Mouse (Mus musculus): ENCODE measurements around the gene C1qb. TPM values are rescaled to one million over a fixed set of nuclear protein-coding genes. Genes with fewer than 3 reads are reported as not detected.

The C1qb gene
- polyA plus RNA-seq, 1 experiment from 2014 or later = 43.1 TPM

DNA sequence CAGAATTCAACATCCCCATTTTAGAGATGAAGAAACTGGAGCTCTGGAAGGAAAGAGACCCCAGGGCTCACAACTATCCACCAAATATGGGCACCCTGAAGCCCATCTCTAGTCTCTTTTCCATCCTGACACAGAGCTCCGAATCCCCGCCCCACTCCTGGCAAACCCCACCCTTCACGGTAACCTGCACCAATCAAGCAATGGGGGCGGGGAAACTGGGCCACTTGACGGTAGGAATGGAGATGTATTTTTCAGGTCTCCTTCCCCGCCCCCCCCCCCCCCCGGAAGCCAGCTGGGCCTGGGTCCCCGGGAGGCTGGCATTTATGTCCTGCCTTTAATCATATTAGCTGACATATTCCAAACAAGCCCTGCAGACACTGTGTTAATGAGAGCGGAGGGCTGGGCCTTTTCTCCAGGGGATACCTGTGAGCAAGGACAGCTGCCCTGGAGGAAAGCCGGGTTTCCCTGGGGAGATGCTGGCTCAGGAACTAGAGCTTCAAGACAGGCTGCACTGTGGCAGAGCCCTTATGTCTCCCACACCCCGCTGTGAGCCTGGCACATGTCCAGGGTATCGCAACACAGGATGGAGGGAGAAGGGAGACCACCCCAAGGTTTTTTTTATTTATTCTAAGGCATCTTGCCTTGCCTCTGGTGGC is 18.2 kb downstream of the C1qb start:
- H3K4me1 ChIP-seq (replicated peaks) = no peaks in the 10 kb centered on the region
- no peaks in the 10 kb centered on the region for H3K36me3 ChIP-seq
- H3K4me2 ChIP-seq = no peak overlapping the region
- no peak overlapping the region for H3K4me3 ChIP-seq
- no peak overlapping the region for H3K27ac ChIP-seq
- H3K9me3 ChIP-seq (replicated peaks) = no peaks in the 10 kb centered on the region
- peaks cover 51% of the 10 kb centered on the region for H3K27me3 ChIP-seq
- no peak overlapping the region for H3K9ac ChIP-seq
- WGBS = 11% methylated on average over 10 of the region's 12 CpGs
- ATAC-seq (replicated peaks; ENCODE audit: insufficient number of reproducible peaks, insufficient read depth, low FRiP score, low read depth) = no peak

DNA sequence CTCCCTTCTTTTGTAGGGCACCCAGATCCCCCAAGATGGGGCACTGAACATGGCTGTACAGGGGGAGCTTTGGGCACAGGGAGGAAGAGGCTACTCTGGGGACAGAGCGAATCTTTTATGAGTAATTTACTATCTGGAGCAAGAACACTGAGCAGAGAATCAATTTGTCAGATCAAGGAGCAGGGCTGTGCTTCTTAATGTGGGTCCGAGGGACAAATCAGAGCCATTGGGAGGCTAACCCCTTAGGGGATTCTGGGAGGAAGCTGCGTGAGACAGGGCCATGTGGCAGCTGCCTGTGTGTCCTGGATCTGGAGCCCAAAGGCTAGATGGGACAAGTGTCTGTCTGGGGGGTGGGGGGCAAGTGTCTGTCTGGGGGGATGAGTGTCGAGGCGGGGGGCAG is 20.5 kb downstream of the C1qb start:
- Histone ChIP-seq H3K4me3 (no peak overlapping the region), H3K9ac (no peak overlapping the region), H3K36me3 (no peaks in the 10 kb centered on the region), H3K4me2 (no peak overlapping the region), H3K9me3 (replicated peaks) (no peaks in the 10 kb centered on the region), H3K27ac (no peak overlapping the region), H3K4me1 (replicated peaks) (peaks cover 4% of the 10 kb centered on the region; the same call in 1 of the 2 replicates), H3K27me3 (peaks cover 71% of the 10 kb centered on the region)
- 70% methylated on average over 5 of the region's 5 CpGs for WGBS
- no peak for ATAC-seq (replicated peaks; ENCODE audit: insufficient number of reproducible peaks, insufficient read depth, low FRiP score, low read depth)

DNA sequence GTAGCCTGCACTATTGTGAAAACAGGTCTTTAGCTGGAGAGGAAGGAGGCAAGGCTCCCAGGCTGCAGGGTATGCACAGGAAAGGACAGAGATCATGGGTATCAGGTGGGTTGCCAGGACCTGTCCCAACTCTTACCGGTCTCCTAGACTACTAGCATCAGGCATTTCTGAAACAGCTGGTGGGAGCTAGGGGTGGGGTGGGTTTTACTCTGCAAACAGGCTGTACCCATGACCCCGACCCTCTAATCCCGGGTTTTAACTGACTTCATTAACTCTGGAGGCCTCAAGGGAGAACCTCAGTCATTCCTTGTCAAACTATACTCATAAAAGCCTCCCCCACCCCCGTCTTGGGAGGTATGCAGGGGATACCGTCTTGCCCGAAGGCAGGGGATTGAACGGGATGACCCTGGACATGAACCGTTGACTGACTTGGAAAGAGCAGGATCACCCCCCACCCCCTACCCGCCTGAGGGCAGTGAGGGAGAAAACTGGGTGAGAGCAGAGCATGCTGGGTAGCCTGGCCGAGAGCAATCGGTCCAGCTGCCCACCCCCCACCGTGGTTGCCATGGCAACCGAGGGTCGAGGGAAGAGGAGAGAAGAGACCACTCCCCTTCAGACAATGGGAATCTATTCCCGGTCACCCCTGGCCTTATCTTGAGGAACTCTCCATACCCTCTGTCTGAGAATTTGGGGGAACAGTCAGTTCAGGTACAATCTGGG is 21.1 kb downstream of the C1qb start:
- H3K4me1 ChIP-seq (replicated peaks) = peaks cover 4% of the 10 kb centered on the region; the same call in 1 of the 2 replicates
- WGBS = 21% methylated on average over 15 of the region's 15 CpGs
- no peak for ATAC-seq (replicated peaks; ENCODE audit: insufficient number of reproducible peaks, insufficient read depth, low FRiP score, low read depth)
- no peak overlapping the region for H3K27ac ChIP-seq
- no peaks in the 10 kb centered on the region for H3K9me3 ChIP-seq (replicated peaks)
- H3K4me3 ChIP-seq = no peak overlapping the region
- no peak overlapping the region for H3K9ac ChIP-seq
- H3K4me2 ChIP-seq = no peak overlapping the region
- H3K27me3 ChIP-seq = peaks cover 72% of the 10 kb centered on the region
- no peaks in the 10 kb centered on the region for H3K36me3 ChIP-seq

DNA sequence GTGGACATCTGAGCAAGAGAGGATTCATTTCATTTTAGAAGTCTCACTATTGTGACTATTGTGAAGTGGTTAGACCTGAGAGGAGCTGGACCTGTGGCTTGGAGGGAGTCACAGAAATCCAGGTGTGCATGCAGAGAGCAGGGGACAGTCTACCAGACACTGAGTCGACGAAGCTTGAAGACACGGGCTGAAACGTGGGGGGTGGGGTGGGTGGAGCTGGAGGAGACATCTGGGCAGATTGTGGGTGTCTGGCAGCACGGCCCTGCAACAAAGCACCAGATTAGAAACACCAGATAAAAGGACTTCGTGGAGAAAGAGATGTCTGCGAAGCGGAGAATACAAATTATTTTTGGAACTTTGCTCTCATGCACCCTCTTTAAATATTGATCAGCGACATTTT is 22.5 kb downstream of the C1qb start:
- H3K4me2 ChIP-seq = no peak overlapping the region
- H3K27me3 ChIP-seq = peaks cover 74% of the 10 kb centered on the region
- no peaks in the 10 kb centered on the region for H3K36me3 ChIP-seq
- H3K9ac ChIP-seq = no peak overlapping the region
- no peaks in the 10 kb centered on the region for H3K9me3 ChIP-seq (replicated peaks)
- H3K27ac ChIP-seq = no peak overlapping the region
- H3K4me3 ChIP-seq = no peak overlapping the region
- H3K4me1 ChIP-seq (replicated peaks) = peaks cover 4% of the 10 kb centered on the region; the same call in 1 of the 2 replicates
- ATAC-seq (replicated peaks; ENCODE audit: insufficient number of reproducible peaks, insufficient read depth, low FRiP score, low read depth) = no peak
- 23% methylated on average over 9 of the region's 9 CpGs for WGBS

DNA sequence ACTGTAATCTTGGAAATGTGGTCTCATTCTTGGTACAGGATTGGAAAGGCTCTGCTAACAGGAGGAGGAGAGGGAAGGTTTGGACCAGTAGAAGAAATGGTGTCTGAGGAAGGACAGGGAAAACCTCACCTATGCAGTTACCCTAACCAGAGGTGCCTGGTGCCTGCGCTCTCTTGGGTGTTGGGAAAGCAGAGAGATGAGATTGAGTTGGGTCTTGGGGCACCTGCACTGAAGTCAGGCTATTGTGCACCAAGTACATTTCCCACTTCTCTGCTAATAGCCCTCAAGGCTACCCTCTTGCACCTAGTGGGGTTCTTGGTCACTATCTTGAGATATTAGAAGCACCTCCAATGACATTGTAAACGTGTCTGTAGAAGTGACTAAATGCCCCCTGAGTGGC is 23.6 kb downstream of the C1qb start:
- Histone ChIP-seq H3K4me2 (no peak overlapping the region), H3K4me1 (replicated peaks) (peaks cover 4% of the 10 kb centered on the region; the same call in 1 of the 2 replicates), H3K27me3 (peaks cover 74% of the 10 kb centered on the region), H3K36me3 (no peaks in the 10 kb centered on the region), H3K9ac (no peak overlapping the region), H3K9me3 (replicated peaks) (no peaks in the 10 kb centered on the region), H3K4me3 (no peak overlapping the region), H3K27ac (no peak overlapping the region)
- no peak for ATAC-seq (replicated peaks; ENCODE audit: insufficient number of reproducible peaks, insufficient read depth, low FRiP score, low read depth)
- 45% methylated on average over 2 of the region's 2 CpGs for WGBS

DNA sequence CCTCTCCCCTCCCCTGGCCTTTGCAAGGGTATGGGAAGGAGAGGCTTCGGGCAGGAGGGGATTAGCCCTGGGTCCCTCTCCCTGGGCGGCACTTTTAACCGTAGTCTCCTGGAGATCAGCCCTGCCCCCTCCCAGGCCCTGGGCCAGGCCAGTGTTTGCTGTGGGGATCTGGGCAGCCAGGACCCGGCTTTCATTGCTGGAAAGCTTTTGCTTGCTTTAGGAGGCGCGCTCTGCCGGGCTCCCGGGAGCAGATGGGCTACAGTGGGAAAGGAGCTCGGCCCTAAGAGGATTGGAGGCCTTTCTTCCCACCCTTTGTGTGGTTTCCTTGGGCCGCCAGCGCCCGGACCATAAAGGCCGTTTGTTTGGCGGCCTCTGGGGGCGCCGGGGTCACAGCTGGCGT is 24.2 kb downstream of the C1qb start:
- H3K4me3 ChIP-seq = no peak overlapping the region
- H3K27ac ChIP-seq = no peak overlapping the region
- 0 out of 2 replicates have a peak overlapping the region, but pooled peaks have one; percentile 13 for H3K4me2 ChIP-seq
- peaks cover 4% of the 10 kb centered on the region; the same call in 1 of the 2 replicates for H3K4me1 ChIP-seq (replicated peaks)
- no peak for ATAC-seq (replicated peaks; ENCODE audit: insufficient number of reproducible peaks, insufficient read depth, low FRiP score, low read depth)
- no peaks in the 10 kb centered on the region for H3K9me3 ChIP-seq (replicated peaks)
- H3K36me3 ChIP-seq = no peaks in the 10 kb centered on the region
- WGBS = 8% methylated on average over 17 of the region's 17 CpGs
- H3K27me3 ChIP-seq = peaks cover 74% of the 10 kb centered on the region
- H3K9ac ChIP-seq = no peak overlapping the region

DNA sequence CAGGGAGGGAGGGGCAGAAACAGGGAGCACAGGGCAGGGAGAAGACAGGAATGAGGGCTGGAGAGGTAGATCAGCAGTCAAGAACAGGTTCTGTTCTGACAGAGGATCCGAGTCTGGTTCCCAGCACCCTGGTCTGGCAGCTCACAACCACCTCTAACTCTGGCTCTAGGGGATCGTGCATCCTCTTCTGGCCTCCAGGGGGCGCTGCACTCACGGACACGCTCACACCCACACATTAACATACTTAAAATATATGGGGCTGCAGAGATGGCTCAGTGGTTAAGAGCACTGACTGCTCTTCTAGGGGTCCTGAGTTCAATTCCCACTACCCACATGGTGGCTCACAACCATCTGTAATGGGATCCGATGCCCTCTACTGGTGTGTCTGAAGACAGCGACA is 26.0 kb downstream of the C1qb start:
- no peak overlapping the region for H3K4me2 ChIP-seq
- WGBS = 78% methylated on average over 7 of the region's 7 CpGs
- no peak for ATAC-seq (replicated peaks; ENCODE audit: insufficient number of reproducible peaks, insufficient read depth, low FRiP score, low read depth)
- H3K9me3 ChIP-seq (replicated peaks) = no peaks in the 10 kb centered on the region
- no peak overlapping the region for H3K27ac ChIP-seq
- H3K9ac ChIP-seq = no peak overlapping the region
- peaks cover 4% of the 10 kb centered on the region; the same call in 1 of the 2 replicates for H3K4me1 ChIP-seq (replicated peaks)
- H3K36me3 ChIP-seq = no peaks in the 10 kb centered on the region
- no peak overlapping the region for H3K4me3 ChIP-seq
- H3K27me3 ChIP-seq = peaks cover 67% of the 10 kb centered on the region

DNA sequence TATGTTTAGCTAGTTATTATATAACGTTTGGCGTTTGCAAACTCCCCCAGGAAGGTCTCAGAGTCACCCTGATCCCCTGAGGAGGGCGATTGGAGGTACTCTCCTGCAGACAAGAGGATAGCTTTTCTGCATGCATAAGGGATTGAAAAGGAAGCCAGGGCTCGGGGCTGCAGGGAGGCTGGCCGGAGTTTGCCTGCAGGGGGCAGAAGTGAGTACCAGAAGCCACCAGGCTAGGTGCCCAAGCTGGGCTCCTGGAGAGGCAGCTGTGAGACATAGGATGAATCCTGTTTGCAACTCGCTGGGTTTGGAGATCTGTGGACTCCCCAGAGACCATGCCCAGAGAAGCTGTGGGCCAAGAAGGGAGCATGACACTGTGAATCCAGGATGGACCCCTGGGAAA is 30.9 kb downstream of the C1qb start:
- Histone ChIP-seq H3K4me3 (no peak overlapping the region), H3K27me3 (peaks cover 27% of the 10 kb centered on the region), H3K36me3 (no peaks in the 10 kb centered on the region), H3K4me1 (replicated peaks) (no peaks in the 10 kb centered on the region), H3K27ac (no peak overlapping the region), H3K4me2 (no peak overlapping the region), H3K9ac (no peak overlapping the region), H3K9me3 (replicated peaks) (no peaks in the 10 kb centered on the region)
- no peak for ATAC-seq (replicated peaks; ENCODE audit: insufficient number of reproducible peaks, insufficient read depth, low FRiP score, low read depth)
- WGBS = 28% methylated on average over 6 of the region's 6 CpGs

DNA sequence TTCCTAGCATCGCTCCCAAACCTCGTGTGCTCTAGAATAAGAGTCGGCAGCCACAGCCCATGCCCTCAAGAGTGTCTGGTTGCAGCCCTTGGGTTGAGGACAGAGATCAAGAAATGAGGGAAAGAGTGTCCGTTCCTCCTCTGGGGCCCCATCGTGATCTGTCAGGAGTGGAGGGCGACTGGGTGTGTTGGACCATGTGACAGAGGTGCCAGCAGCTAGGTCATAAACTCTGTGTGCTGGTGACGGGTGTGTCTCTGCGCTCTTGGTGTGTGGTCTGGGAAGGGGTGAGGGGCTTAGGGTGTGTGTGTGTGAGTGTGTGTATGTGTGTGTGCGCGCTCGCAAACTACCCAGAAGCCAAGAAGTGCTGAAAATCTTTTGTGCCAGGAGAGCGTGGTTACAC is 33.0 kb downstream of the C1qb start:
- 78% methylated on average over 12 of the region's 12 CpGs for WGBS
- Histone ChIP-seq H3K9me3 (replicated peaks) (no peaks in the 10 kb centered on the region), H3K4me3 (no peak overlapping the region), H3K9ac (no peak overlapping the region), H3K27me3 (peaks cover 19% of the 10 kb centered on the region), H3K36me3 (no peaks in the 10 kb centered on the region), H3K4me2 (no peak overlapping the region), H3K4me1 (replicated peaks) (no peaks in the 10 kb centered on the region), H3K27ac (no peak overlapping the region)
- no peak for ATAC-seq (replicated peaks; ENCODE audit: insufficient number of reproducible peaks, insufficient read depth, low FRiP score, low read depth)

DNA sequence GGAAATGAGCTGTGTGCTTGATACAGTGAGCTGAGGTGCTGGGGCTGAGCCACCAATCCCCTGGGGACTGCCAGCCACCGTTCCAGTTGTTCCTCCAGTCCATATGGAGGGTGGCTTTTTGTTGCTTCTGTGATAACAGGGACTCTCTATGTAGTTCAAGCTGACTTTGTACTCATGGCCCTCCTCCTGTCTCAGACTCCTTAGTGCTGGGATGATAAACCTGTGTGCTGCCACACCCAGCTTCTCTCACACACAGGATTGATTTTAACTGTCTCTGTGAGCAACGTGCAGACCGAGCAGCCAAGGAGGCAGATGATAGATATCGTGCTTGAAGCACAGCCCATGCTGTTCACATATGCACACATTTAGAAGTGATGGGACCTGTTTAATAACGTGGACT is 33.9 kb downstream of the C1qb start:
- no peak overlapping the region for H3K4me2 ChIP-seq
- no peak overlapping the region for H3K4me3 ChIP-seq
- no peaks in the 10 kb centered on the region for H3K4me1 ChIP-seq (replicated peaks)
- H3K36me3 ChIP-seq = no peaks in the 10 kb centered on the region
- 56% methylated on average over 5 of the region's 5 CpGs for WGBS
- H3K27ac ChIP-seq = no peak overlapping the region
- no peaks in the 10 kb centered on the region for H3K9me3 ChIP-seq (replicated peaks)
- H3K9ac ChIP-seq = no peak overlapping the region
- H3K27me3 ChIP-seq = peaks cover 27% of the 10 kb centered on the region
- no peak for ATAC-seq (replicated peaks; ENCODE audit: insufficient number of reproducible peaks, insufficient read depth, low FRiP score, low read depth)

DNA sequence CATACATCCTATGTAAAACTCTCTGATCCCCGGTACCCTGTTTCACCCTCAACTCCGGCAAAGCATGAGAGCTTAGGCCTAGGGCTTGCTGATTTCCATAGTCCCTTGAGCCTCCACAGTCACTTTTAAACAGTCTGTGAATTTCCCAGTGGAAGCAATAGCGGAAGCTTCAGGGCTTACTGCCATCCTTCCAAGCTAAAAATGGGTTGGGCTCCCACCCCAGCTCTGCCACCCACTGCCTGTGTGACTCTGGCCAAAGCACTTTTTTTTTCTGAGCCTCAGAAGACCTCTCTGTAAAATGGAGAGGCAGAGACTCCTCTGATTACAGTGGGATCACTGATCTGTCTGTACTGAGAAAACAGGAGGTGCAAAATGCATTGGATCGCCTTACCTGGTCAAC is 37.4 kb downstream of the C1qb start:
- H3K9ac ChIP-seq = no peak overlapping the region
- no peaks in the 10 kb centered on the region for H3K36me3 ChIP-seq
- 56% methylated on average over 4 of the region's 4 CpGs for WGBS
- no peak overlapping the region for H3K27ac ChIP-seq
- no peak overlapping the region for H3K4me2 ChIP-seq
- H3K4me1 ChIP-seq (replicated peaks) = no peaks in the 10 kb centered on the region
- peaks cover 38% of the 10 kb centered on the region for H3K27me3 ChIP-seq
- no peak for ATAC-seq (replicated peaks; ENCODE audit: insufficient number of reproducible peaks, insufficient read depth, low FRiP score, low read depth)
- no peaks in the 10 kb centered on the region for H3K9me3 ChIP-seq (replicated peaks)
- no peak overlapping the region for H3K4me3 ChIP-seq

DNA sequence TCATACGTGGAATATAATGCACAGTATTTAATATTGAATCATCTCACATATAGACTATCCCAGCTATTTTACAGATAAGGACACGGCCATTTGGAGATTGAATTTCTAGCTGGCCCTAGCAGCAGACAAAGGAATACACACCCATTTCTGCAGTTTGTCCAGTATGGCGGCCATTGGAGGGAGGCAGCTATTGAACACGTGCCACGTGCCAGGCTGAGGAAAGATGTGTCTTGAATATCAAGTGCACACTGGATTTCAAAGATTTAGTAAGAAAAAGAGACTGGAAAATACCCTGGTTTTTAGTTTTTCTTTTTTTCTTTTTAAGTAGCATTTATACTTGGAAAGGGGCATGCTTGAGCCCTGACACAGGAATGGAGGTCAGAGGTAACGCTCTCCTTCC is 38.8 kb downstream of the C1qb start:
- no peaks in the 10 kb centered on the region for H3K4me1 ChIP-seq (replicated peaks)
- no peak for ATAC-seq (replicated peaks; ENCODE audit: insufficient number of reproducible peaks, insufficient read depth, low FRiP score, low read depth)
- H3K36me3 ChIP-seq = no peaks in the 10 kb centered on the region
- H3K27ac ChIP-seq = no peak overlapping the region
- no peak overlapping the region for H3K4me2 ChIP-seq
- H3K9me3 ChIP-seq (replicated peaks) = no peaks in the 10 kb centered on the region
- 72% methylated on average over 6 of the region's 6 CpGs for WGBS
- H3K27me3 ChIP-seq = peaks cover 39% of the 10 kb centered on the region
- no peak overlapping the region for H3K4me3 ChIP-seq
- no peak overlapping the region for H3K9ac ChIP-seq

All from heart, embryonic 15.5 days (tissue).